Mouse (Mus musculus): Measurements from ENCODE around the gene Dcbld2. TPM values are rescaled to one million over a fixed set of nuclear protein-coding genes. Genes with fewer than 3 reads are reported as not detected.
A peak's percentile ranks its signal among the peaks of the same experiment; 100 is the strongest.
"Not testable (repeated sequence)": the region's sequence is repeated elsewhere in the genome, so short reads cannot be mapped to it uniquely, and the experiment has no call there.

Dcbld2 gene
- total RNA-seq, 2 experiments from 2014 or later = 10.5 to 14.7 TPM

DNA sequence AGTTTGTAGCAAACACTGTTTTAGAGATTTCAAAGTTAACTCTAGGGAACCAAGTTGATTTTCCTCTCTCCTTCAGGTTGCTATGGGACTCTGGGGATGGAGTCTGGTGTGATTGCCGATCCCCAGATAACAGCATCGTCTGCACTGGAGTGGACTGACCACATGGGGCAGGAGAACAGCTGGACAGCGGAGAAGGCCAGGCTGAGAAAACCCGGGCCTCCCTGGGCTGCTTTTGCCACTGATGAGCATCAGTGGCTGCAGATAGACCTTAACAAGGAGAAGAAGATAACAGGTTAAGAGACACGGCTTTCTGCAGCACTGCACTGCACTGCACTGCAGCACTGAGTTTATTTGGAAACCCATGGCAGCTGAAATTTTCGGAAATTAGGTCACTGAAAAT is 42.4 kb downstream of the Dcbld2 start:
- DNase-seq = no peak

GRCm38 (mm10) chr16:58451647-58452046 is 43.4 kb downstream of the Dcbld2 start:
- no peak for DNase-seq

- DNase-seq = no peak
Observed at GRCm38 (mm10) chr16:58453138-58453537, 44.9 kb downstream of the Dcbld2 start.

- DNase-seq = no peak
Observed at GRCm38 (mm10) chr16:58453820-58454219, 45.6 kb downstream of the Dcbld2 start.

- DNase-seq = peak; percentile 43
Observed at GRCm38 (mm10) chr16:58454617-58455016, 46.4 kb downstream of the Dcbld2 start.

DNA sequence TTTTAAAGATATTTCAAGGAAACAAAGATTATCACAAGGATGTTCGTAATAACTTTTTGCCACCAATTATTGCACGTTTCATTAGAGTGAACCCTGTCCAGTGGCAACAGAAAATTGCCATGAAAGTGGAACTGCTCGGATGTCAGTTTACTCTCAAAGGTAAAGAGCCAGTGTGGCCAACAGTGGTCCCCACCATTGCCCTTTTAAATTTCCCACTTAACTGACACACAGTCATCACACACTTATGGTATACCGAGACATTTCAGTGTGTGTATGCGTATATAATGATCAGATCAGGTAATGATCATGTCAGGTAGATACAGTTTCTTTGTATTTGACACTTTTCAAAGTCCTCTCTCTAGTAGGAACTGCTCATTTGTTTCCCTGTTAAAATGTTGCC is 46.9 kb downstream of the Dcbld2 start:
- no peak for DNase-seq

DNA sequence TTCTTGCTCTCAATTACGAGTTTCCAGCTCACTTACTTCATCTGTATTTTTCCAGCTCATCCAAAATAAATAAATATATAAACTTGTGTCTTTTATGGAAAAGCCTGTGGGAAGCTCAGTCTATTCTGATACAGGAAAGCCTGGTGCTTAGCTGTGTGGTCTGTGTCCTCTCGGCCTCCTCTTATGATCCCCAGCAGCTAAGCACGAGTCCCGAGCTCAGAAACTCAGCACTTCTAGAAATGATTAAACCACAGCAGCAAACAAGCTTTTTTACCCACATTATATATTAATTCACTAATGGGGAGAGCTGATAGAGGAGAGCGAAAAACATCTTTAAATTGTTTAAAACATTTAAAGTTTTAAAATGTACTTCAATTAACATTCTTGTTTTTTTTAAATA is 48.2 kb downstream of the Dcbld2 start:
- DNase-seq = no peak

GRCm38 (mm10) chr16:58456991-58457390 is 48.7 kb downstream of the Dcbld2 start:
- DNase-seq = no peak

- DNase-seq = not testable (repeated sequence)
Observed at GRCm38 (mm10) chr16:58459966-58460365, 51.7 kb downstream of the Dcbld2 start.

DNA sequence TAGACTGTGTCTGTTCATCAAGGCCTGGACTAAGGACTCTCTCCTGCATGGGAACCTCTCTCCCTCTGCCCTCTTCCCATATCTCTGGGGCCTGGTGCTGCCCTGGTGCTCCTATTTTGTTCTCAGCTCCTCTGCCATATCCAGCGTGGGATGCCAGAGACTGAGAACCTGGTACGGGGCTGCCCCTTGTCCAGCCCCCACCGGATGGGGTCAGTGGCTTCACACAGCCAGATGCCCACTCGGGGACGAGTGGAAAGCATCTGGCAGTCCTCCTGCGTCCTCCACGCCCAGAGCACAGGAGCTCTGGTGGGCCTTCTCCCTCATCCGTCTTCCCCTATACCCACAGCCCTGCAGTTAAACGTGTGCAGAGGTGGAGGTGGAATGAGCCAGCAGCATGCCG is 52.1 kb downstream of the Dcbld2 start:
- DNase-seq = no peak

DNA sequence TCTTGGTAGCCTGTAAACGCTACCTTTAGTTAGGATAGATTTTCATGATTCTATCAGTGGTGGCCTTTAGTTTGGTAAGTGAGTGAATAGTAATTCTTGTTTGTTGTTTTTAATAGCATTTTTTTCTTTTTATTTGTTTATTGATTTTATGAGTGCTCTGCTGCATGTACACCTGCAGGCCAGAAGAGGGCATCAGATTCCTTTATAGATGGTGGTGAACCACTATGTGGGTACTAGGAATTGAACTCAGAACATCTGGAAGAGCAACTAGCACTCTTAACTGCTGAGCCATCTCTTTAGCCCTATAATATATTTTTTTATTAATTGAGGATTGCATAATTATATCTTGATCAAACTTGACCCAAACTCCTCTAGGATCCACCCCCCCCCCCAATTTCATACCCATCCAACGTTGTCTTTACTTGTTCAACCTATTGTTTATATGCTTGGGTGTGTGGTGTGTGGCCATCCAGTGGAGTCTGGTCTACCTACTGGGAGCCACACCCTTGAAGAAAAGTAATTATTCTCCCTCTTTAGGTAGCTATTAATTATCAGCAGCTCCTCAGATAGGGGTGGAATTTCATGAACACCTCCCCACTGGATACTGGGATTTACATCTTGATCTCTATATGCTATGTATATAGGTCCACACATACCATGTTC is 53.7 kb downstream of the Dcbld2 start:
- DNase-seq = no peak

DNA sequence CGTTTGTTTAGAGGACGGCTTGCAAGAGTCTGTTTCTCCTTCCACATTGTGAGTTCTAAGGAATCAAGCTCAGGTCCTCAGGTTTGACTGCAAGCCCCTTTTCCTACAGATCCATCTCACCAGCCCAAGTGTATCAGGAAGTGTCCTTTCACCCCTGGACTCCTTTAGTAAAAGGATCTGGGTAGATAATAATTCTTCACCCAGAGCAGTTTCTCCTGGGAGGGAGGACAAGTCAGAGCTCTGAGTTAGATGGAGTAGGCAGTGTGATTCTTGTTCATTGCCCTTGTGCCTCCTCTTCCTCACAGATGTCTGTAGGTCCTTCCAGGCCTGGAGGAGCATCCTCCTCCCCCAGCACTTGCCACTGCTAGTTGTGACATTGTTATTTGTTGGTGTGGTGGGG is 54.3 kb downstream of the Dcbld2 start:
- no peak for DNase-seq

DNA sequence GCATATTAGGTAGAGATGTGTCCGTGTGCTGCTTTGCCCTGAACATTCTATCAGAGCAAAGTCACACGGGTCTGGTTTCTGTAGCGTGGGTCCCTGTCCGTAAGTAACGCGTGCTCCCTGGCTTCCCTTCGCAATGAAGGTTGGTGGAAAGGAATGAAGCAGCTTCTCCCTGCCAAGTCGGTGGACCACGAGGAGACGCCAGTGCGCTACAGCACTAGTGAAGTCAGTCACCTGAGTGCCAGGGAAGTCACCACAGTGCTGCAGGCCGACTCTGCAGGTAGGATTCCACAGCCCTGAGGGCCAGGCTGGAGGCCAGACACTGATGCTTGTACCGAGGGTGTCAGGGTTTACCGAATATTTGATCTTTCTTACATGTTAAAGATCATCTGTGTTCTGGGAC is 55.8 kb downstream of the Dcbld2 start:
- DNase-seq = no peak

- no peak for DNase-seq
Observed at GRCm38 (mm10) chr16:58465412-58465811, 57.2 kb downstream of the Dcbld2 start.

DNA sequence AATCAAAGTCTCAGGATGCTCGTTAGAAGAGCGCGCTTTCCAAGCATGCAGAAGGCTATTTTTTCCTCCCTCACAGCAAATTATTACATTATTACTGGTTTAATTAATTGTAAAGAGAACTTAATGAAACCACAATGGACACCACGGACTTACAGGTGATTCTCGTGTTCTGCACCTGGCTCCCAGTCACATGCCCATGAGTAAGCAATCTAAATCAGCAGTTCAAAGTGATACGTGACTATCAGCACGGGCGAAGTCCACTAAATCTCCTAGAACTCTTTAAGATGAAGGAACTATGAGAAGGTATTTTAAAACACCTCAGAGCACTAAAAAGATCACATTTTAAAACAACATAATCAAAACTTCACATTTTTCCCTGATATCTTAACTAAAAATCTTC is 61.8 kb downstream of the Dcbld2 start:
- DNase-seq = no peak

DNA sequence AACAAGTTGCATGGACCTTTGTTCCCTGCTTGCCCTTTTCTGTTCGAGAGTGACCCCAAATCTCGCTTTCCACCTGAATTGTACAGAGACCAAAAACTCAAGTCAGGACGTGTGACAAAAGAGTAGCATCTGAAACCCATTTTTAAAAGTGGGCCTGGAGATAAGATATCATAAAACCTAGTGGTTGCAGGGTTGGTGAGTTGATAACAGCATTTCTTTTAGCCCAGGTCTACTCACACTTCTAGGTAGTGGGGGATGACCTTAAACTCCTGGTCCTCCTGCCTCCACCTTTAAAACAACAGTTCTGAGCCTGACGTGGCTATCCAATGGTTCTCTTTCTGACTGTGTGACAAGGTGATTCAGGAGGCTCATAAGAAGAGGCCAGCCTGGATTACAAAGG is 62.6 kb downstream of the Dcbld2 start:
- no peak for DNase-seq

DNA sequence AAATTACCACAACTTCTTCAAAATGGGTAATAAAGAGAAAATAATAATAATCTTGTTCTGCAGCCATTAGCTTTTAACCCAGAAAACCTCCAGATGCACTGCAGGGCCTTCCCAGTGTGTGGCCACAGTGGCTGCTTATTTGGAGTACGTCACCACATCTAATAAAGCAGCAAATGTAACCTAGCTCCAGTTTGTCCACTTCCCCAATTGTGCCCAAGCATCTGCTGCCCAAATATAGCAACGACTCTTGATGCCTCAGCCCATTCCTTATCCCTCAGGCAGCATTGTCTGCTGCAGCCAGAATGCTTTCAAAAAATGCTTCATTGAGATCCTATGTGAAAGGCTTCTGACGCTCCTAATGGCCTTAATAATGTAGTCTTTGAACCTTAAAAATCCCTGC is 66.6 kb downstream of the Dcbld2 start:
- DNase-seq = no peak

- DNase-seq = no peak
Observed at GRCm38 (mm10) chr16:58475544-58476154, 67.4 kb downstream of the Dcbld2 start.

DNA sequence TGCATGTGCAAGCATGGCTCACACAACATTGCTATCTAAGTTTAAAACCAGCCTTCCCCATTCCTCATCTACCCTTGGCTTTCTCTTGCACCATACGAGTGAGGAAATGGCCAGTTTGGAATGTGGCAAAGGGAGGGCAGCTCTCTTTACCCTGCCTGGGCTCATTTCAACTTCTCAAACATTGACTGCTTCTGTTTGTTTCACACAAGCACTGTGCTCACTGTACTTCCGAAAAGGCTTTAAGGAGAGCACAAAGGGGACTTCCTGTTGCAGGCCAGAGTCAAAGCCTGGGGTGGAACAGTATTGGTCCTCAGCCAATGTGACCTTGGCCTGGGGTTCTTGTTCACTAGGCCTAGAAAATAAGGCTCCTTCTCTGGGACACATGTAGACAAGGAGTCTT is 68.1 kb downstream of the Dcbld2 start:
- no peak for DNase-seq

DNA sequence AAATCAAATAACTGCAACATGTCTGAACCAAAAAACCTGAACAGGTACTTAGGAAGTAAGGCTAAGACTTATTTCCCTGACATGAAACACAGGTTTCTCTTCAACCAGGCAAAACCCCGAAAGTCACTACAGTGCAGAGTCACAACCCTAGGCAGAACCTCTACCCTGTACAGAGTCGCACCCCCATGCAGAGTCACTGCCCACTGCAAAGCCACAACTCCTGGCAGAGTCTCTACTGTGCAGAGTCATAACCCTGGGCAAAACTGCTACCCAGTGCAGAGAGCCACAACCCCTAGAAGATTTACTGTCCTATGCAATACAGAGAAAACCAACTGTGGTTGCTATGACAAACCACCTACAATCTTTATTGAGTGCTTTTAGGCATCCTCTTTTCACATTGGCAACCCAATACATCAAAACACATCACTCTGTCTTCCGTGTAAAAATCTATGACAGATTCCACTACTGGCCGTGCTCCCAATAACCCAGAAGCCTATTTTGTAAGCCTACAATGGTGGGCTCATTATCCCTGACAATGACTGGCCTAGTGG is 71.7 kb downstream of the Dcbld2 start:
- no peak for DNase-seq

- DNase-seq = no peak
Observed at GRCm38 (mm10) chr16:58481219-58481905, 73.1 kb downstream of the Dcbld2 start.

DNA sequence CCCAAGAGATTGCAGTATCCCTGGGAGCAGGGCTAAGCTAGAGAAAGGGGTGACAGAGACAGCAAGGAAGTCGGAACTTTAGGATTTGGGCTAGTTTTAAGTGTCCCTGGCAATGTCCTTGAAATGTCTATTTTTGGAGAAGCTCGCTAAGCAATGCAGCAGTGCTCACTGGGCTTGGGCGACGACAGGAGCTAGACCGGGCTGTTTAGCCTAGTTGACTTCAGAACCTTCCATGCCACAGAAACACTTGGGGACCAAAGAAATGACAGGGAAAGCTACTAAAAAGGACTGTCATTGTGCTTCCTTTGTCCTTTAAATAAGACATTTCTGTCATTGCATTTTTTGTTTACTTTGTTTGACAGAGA is 73.6 kb downstream of the Dcbld2 start:
- no peak for DNase-seq

GRCm38 (mm10) chr16:58482296-58482695 is 74.1 kb downstream of the Dcbld2 start:
- DNase-seq = no peak

DNA sequence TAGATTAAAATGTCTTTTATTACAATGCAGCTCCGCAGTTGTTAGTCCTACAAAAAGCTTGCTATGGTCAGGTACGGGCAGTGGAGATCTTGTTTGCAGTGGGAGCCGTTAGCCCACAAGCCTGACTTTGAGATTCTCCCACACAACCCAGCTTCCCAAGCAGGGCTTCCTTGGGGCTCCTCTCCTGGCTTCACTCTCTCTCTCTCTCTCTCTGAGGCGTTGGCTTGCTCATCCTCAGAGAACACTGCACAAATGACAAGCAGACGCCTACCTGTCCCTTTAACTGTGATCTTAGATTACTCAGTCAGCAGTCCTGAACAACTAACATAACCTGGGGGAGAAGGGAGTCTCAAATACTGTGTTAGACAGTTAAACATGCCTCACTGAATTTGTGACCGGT is 79.6 kb downstream of the Dcbld2 start:
- no peak for DNase-seq
